Mouse (Mus musculus) embryonic facial prominence, embryonic 10.5 days (tissue): ENCODE results near the gene Cabs1. TPM values are rescaled to one million over a fixed set of nuclear protein-coding genes. Genes with fewer than 3 reads are reported as not detected.

Experiments used
- DNase-seq: peaks from one replicate; pipeline ENCODE4 v3.0.0-alpha.2; 2017; ENCODE audit warnings: low spot score
- H3K27ac ChIP-seq: fragments of 300-500 bp; sonication (generic); replicated peaks from 2 replicates; pipeline ENCODE4 v1.5.1; 2016; ENCODE audit warnings: mild to moderate bottlenecking
- H3K27me3 ChIP-seq: fragments of 300-500 bp; sonication (generic); replicated peaks from 2 replicates; pipeline ENCODE4 v1.6.1; 2016; ENCODE audit warnings: low read depth, mild to moderate bottlenecking; ENCODE audit not compliant: poor library complexity, severe bottlenecking
- H3K36me3 ChIP-seq: fragments of 300-500 bp; sonication (generic); replicated peaks from 2 replicates; pipeline ENCODE4 v1.6.1; 2016; ENCODE audit warnings: mild to moderate bottlenecking, moderate library complexity
- H3K4me1 ChIP-seq: fragments of 300-500 bp; sonication (generic); 2 replicates; pipeline ENCODE4 v1.6.1; 2016
- H3K4me3 ChIP-seq: fragments of 300-500 bp; sonication (generic); 2 replicates; pipeline ENCODE4 v1.5.1; 2016; ENCODE audit warnings: mild to moderate bottlenecking, moderate library complexity
- H3K9me3 ChIP-seq: fragments of 300-500 bp; sonication (generic); 2 replicates; pipeline ENCODE4 v1.6.1; 2016; ENCODE audit warnings: mild to moderate bottlenecking
- WGBS: fragments of 180-500 bp; shearing (Covaris S2); methylation state at CpG from one replicate; pipeline ENCODE4 v1.1.7; 2016; 5-methylcytosine and 5-hydroxymethylcytosine counted together
- polyA plus RNA-seq: library from polyadenylated mRNA; unstranded; fragments of >200 nt; fragmentation: Nextera tagmentation; extraction: Ambion mirVana; gene quantifications from 2 replicates; pipeline ENCODE4 v1.2.1, GENCODE M21; 2016

The Cabs1 gene
- polyA plus RNA-seq = not detected in 2 replicates

- no peaks in the 10 kb centered on the region for H3K9me3 ChIP-seq
- no peak for DNase-seq
- H3K4me3 ChIP-seq = no peak within 1 kb of the TSS
- WGBS = 92% methylated on average over 3 of the region's 3 CpGs
- H3K27me3 ChIP-seq = no peaks in the 10 kb centered on the region
- no peaks in the 10 kb centered on the region for H3K4me1 ChIP-seq
- no peak within 1 kb of the TSS for H3K27ac ChIP-seq
- H3K36me3 ChIP-seq = no peaks in the 10 kb centered on the region
Measured at GRCm38 (mm10) chr5:87979139-87979538, at the start of gene Cabs1. Gene Cabs1 (plus strand): TSS chr5:87979439.

DNA sequence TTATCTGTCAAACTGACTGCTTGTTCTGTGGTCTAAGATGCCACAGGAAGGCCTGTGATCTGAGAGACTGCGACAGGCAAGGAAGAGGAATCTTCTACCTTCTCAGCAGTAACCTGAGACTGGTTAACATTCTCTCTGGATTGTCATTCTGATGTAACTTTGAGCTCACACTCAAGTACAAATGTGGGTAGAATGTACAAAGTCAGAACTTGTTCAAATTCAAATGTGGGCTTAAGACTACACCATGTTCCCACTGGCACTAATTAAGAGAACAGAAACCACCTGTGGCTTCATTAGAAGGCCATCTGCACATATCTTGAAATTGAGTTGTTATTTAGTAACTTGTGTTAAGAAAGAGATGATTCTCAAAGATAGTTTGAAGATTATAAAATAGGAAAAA, 47.6 kb upstream of the Cabs1 start:
- no peaks in the 10 kb centered on the region for H3K27me3 ChIP-seq

GRCm38 (mm10) chr5:87940752-87941151, 38.5 kb upstream of the Cabs1 start:
- Histone ChIP-seq H3K27ac (no peak overlapping the region), H3K4me3 (no peak overlapping the region), H3K4me1 (no peaks in the 10 kb centered on the region), H3K36me3 (no peaks in the 10 kb centered on the region), H3K9me3 (no peaks in the 10 kb centered on the region), H3K27me3 (no peaks in the 10 kb centered on the region)
- DNase-seq = no peak
- 52% methylated on average over 3 of the region's 3 CpGs for WGBS

More for the DNA sequence above, 47.6 kb upstream of the Cabs1 start:
- Histone ChIP-seq H3K4me3 (no peak overlapping the region), H3K36me3 (no peaks in the 10 kb centered on the region), H3K27ac (no peak overlapping the region), H3K9me3 (no peaks in the 10 kb centered on the region), H3K4me1 (no peaks in the 10 kb centered on the region)
- no peak for DNase-seq
- 43% methylated on average over 1 of the region's 1 CpGs for WGBS

DNA sequence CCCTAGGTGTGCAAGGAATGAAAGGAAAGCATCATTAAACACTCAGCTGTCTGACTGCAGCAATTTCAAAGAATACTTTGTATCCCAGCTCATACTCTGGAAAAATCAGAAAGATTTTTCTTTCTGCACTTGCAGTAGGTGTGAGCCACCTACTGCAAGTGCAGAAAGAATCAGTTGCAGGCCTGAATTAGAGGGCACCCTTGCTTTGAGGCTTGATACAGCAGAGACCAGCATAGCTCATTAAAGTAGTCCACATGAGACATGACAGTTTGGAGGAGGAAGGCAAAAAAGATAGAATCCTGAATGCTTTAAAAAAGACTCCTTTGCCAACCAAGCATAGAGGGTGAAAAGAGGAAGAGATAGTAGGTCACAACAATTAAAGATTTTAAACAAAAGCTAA, 36.7 kb upstream of the Cabs1 start:
- Histone ChIP-seq H3K9me3 (no peaks in the 10 kb centered on the region), H3K4me1 (no peaks in the 10 kb centered on the region), H3K36me3 (no peaks in the 10 kb centered on the region), H3K27me3 (no peaks in the 10 kb centered on the region), H3K4me3 (no peak overlapping the region), H3K27ac (no peak overlapping the region)
- DNase-seq = no peak

- Histone ChIP-seq H3K4me3 (no peak overlapping the region), H3K27me3 (no peaks in the 10 kb centered on the region), H3K4me1 (no peaks in the 10 kb centered on the region), H3K9me3 (no peaks in the 10 kb centered on the region), H3K36me3 (no peaks in the 10 kb centered on the region), H3K27ac (no peak overlapping the region)
- no peak for DNase-seq
Measured at GRCm38 (mm10) chr5:87951836-87952235, 27.4 kb upstream of the Cabs1 start.

- Histone ChIP-seq H3K4me3 (no peak within 1 kb of the TSS), H3K9me3 (no peaks in the 10 kb centered on the region), H3K27me3 (no peaks in the 10 kb centered on the region), H3K27ac (no peak within 1 kb of the TSS), H3K4me1 (no peaks in the 10 kb centered on the region), H3K36me3 (no peaks in the 10 kb centered on the region)
- 69% methylated on average over 2 of the region's 2 CpGs for WGBS
- no peak for DNase-seq
Measured at GRCm38 (mm10) chr5:87969201-87969600, 10.0 kb upstream of the Cabs1 start, which contains the start of the genes 2310003L06Rik and Gm28434. Gene 2310003L06Rik (plus strand): TSS chr5:87969459. Gene Gm28434 (plus strand): TSS chr5:87969517.

DNA sequence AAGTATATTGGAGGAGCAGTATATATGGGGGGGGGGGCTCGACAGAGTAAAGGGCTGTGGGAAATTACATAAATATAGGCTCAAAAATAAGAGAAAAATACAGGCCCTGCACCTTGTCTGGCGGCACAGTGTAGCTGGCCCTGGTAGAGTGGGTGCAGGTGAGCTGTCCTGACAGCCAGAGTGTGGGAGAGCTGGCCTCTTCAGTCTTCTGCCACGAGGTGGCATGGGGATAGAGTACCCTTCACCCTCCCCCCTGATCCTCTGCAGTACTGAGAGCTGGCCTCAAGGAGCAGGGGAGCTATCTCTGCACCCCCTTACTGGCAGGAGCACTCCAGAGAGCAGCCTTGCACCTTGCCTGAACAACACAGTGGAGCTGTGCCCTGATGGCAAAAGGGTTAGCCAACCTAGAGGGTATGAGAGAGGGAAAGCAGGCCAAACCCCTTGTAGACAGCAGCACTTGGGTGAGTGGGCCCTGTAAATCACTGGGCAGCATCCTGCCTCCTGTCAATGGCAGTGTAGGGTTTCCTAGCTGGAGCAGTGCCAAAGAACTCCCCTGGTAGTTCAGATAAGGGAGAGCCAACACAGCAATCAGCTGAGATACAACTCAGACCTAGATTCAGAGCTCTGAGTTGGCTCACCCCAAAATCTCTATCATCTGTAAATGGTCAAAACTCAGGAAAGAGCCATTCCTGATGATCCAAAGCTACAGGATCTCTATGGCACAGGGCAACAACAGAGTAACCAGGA, 3.4 kb downstream of the Cabs1 start:
- Histone ChIP-seq H3K27me3 (no peaks in the 10 kb centered on the region), H3K4me3 (no peak overlapping the region), H3K36me3 (no peaks in the 10 kb centered on the region), H3K27ac (no peak overlapping the region), H3K4me1 (no peaks in the 10 kb centered on the region), H3K9me3 (no peaks in the 10 kb centered on the region)
- 63% methylated on average over 3 of the region's 3 CpGs for WGBS
- DNase-seq = no peak

GRCm38 (mm10) chr5:88002249-88002648, 23.0 kb downstream of the Cabs1 start, which contains the start of gene Smr3a:
Gene Smr3a (plus strand): TSS chr5:88002549.
- WGBS = 89% methylated on average over 3 of the region's 3 CpGs
- no peak for DNase-seq

DNA sequence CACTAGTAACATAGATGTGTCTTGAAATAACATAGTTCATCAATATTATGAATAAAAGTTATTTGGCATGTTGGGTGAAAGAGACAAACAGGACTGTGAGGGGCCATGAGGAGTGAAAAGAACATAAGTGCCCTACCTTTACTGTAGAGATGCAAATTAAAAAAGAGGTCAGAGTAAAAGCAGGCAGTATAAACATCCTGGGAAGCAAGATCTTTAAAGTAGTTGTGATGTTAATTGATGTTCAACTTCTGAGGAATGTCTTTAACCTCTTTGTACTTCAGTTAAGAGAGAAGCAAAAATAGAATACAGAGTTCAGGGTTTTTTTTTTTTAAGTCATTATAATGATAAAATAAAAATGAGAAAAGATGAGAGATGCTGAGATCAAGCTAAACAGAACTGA, 26.0 kb downstream of the Cabs1 start:
- Histone ChIP-seq H3K27me3 (no peaks in the 10 kb centered on the region), H3K36me3 (no peaks in the 10 kb centered on the region), H3K27ac (no peak overlapping the region), H3K9me3 (no peaks in the 10 kb centered on the region), H3K4me1 (no peaks in the 10 kb centered on the region), H3K4me3 (no peak overlapping the region)
- DNase-seq = no peak

More at GRCm38 (mm10) chr5:88002249-88002648, 23.0 kb downstream of the Cabs1 start, which contains the start of gene Smr3a:
- Histone ChIP-seq H3K4me1 (no peaks in the 10 kb centered on the region), H3K9me3 (no peaks in the 10 kb centered on the region), H3K27me3 (no peaks in the 10 kb centered on the region), H3K36me3 (no peaks in the 10 kb centered on the region), H3K4me3 (no peak within 1 kb of the TSS), H3K27ac (no peak within 1 kb of the TSS)

Other genes with a start within 250 kb of the Cabs1 start
- gene Csn1s2a, start 204.9 kb upstream of the Cabs1 start, polyA plus RNA-seq = not detected in 2 replicates
- not detected in 2 replicates for gene Csn1s2b, start 171.4 kb upstream of the Cabs1 start, polyA plus RNA-seq
- gene Prr27, start 153.8 kb upstream of the Cabs1 start, polyA plus RNA-seq = not detected in 2 replicates
- not detected in 2 replicates for gene Odam, start 94.4 kb upstream of the Cabs1 start, polyA plus RNA-seq
- 3.0 and 3.1 TPM in 2 replicates for gene Csn3, start 53.9 kb upstream of the Cabs1 start, polyA plus RNA-seq
- not detected in 2 replicates for gene 2310003L06Rik, start 10.0 kb upstream of the Cabs1 start, polyA plus RNA-seq
- not detected in 2 replicates for gene Gm28434, start 9.9 kb upstream of the Cabs1 start, polyA plus RNA-seq
- not detected in 2 replicates for gene Smr3a, start 23.1 kb downstream of the Cabs1 start, polyA plus RNA-seq
- not detected in 2 replicates for gene Smr2, start 107.1 kb downstream of the Cabs1 start, polyA plus RNA-seq
- not detected in 2 replicates for gene Gm11116, start 132.1 kb downstream of the Cabs1 start, polyA plus RNA-seq
- not detected in 2 replicates for gene Gm11115, start 174.7 kb downstream of the Cabs1 start, polyA plus RNA-seq